Mouse (Mus musculus) adrenal gland, adult (tissue): ENCODE measurements at regions not wholly inside any gene's neighbourhood (a gene's known extent, or its start where the extent isn't known, plus 50 kb on each side); places are given as distances from the start of the nearest gene placed in this dataset.
"Not testable (repeated sequence)": the region's sequence is repeated elsewhere in the genome, so short reads cannot be mapped to it uniquely, and the experiment has no call there.

Experiments
- DNase-seq, 2 experiments: peaks; one replicate each; pipeline ENCODE4 v3.0.0; 2022 to 2023; ENCODE audit warnings: low spot score in 1 of 2; ENCODE audit not compliant: inconsistent age in 2 of 2

GRCm38 (mm10) chr13:3035291-3035690 is 502.6 kb upstream of the Gdi2 start:
- DNase-seq, result not testable (repeated sequence)

- peak; percentile 7 to 39 for DNase-seq
These were observed 500.9 kb upstream of the Gdi2 start for GRCm38 (mm10) chr13:3037010-3037409.

GRCm38 (mm10) chr13:3046381-3047105 is 491.3 kb upstream of the Gdi2 start:
- not testable (repeated sequence) for DNase-seq

- not testable (repeated sequence) for DNase-seq
These were observed 454.4 kb upstream of the Gdi2 start for GRCm38 (mm10) chr13:3083480-3083879.

GRCm38 (mm10) chr13:3089971-3090370 is 447.9 kb upstream of the Gdi2 start:
- DNase-seq, result not testable (repeated sequence)

- not testable (repeated sequence) for DNase-seq
These were observed 431.3 kb upstream of the Gdi2 start for GRCm38 (mm10) chr13:3106543-3106942.

GRCm38 (mm10) chr13:3128150-3128549 is 409.7 kb upstream of the Gdi2 start:
- peak in 1 of 2 experiments; percentile 24 for DNase-seq

- DNase-seq, result not testable (repeated sequence)
These were observed 400.6 kb upstream of the Gdi2 start for GRCm38 (mm10) chr13:3137281-3137680.

GRCm38 (mm10) chr13:3138698-3139097 is 399.2 kb upstream of the Gdi2 start:
- no peak for DNase-seq

GRCm38 (mm10) chr13:3145513-3145912 is 392.4 kb upstream of the Gdi2 start:
- DNase-seq, result not testable (repeated sequence)
